Mouse (Mus musculus): ENCODE results near the gene Nanos3. TPM values are rescaled to one million over a fixed set of nuclear protein-coding genes. Genes with fewer than 3 reads are reported as not detected.

Nanos3 gene
- total and polyA plus RNA-seq, 3 experiments = not detected

- Histone ChIP-seq H3K27me3 (replicated peaks) (peaks cover 2% of the 10 kb centered on the region), H3K36me3 (replicated peaks in 1 of 2; ENCODE audit: control insufficient read depth in 1 of 2, insufficient read depth in 1 of 2, low read length in 1 of 2) (no peaks in the 10 kb centered on the region), H3K79me2 (replicated peaks; ENCODE audit: control insufficient read depth, extremely low read depth, insufficient read depth, poor library complexity, severe bottlenecking) (no peaks in the 10 kb centered on the region), H3K4me3 (replicated peaks in 1 of 3; ENCODE audit: low read depth in 2 of 3, low read length in 2 of 3, poor library complexity in 1 of 3) (peak overlapping the region; percentile 37 to 52 (median 46)), H3K9me3 (replicated peaks; ENCODE audit: low read length) (peaks cover 4% of the 10 kb centered on the region), H3K4me2 (ENCODE audit: insufficient read depth, low read depth, poor library complexity, severe bottlenecking) (peak overlapping the region; percentile 44), H3K4me1 (ENCODE audit: control insufficient read depth in 1 of 2, insufficient read depth in 2 of 2) (peaks cover 0 to 19% of the 10 kb centered on the region in 2 experiments; a peak in 2 of 4 replicates), H3K9ac (ENCODE audit: insufficient read depth, low read depth) (peak overlapping the region; percentile 15; the same call in 1 of the 2 replicates), H3K27ac (ENCODE audit: insufficient read depth, low read depth) (no peak overlapping the region)
- dilution Hi-C loops (cut with MboI; ENCODE audit: extremely low pct_ligation_motif_present, extremely low pct_unique_long_range_greater_than_20kb, low sequenced_read_pairs) = no loop called here
- DNase-seq (ENCODE audit: extremely low read depth) = peak; percentile 80
- in situ Hi-C loops (cut with MboI; ENCODE audit: low pct_ligation_motif_present, low pct_unique_long_range_greater_than_20kb, low sequenced_read_pairs) = loop anchor here (10.0 kb wide), 1 partner anchor 88 kb away; the partner anchor contains the start of gene Ccdc130
- TF ChIP-seq POLR2A (IDR thresholded peaks at IDR 0.05; ENCODE audit: low read depth, low read length) (no peak), SMC3 (IDR thresholded peaks at IDR 0.05; ENCODE audit: low read depth, low read length) (peak; percentile 94), ZKSCAN1 (IDR thresholded peaks at IDR 0.05; ENCODE audit: borderline replicate concordance, low read depth, low read length) (no peak), CTCF (conservative IDR thresholded peaks at IDR 0.05 in 1 of 2, IDR thresholded peaks at IDR 0.05 in 1 of 2; ENCODE audit: low read depth in 2 of 2, low read length in 2 of 2) (peak; percentile 94 to 97), BHLHE40 (IDR thresholded peaks at IDR 0.05; ENCODE audit: low read depth, low read length) (peak; percentile 26; the same call in 1 of the 2 replicates), GABPA (IDR thresholded peaks at IDR 0.05; ENCODE audit: insufficient replicate concordance, low read depth, low read length) (no peak), RAD21 (IDR thresholded peaks at IDR 0.05; ENCODE audit: low read depth, low read length) (peak; percentile 73), ZC3H11A (IDR thresholded peaks at IDR 0.05; ENCODE audit: low read depth, low read length) (peak; percentile 25; the same call in 1 of the 2 replicates), ELF1 (IDR thresholded peaks at IDR 0.05; ENCODE audit: low read depth, low read length) (peak; percentile 43; the same call in 1 of the 2 replicates), EP300 (IDR thresholded peaks at IDR 0.05; ENCODE audit: low read length) (0 out of 2 replicates have a peak, but pooled peaks have one; percentile 2), CHD1 (IDR thresholded peaks at IDR 0.05; ENCODE audit: low read depth, low read length) (no peak), HCFC1 (IDR thresholded peaks at IDR 0.05; ENCODE audit: low read depth, low read length) (peak; percentile 6; the same call in 1 of the 2 replicates), MXI1 (IDR thresholded peaks at IDR 0.05; ENCODE audit: low read depth, low read length) (no peak; the same call in 1 of the 2 replicates), MYC (IDR thresholded peaks at IDR 0.05; ENCODE audit: low read depth, low read length) (0 out of 2 replicates have a peak, but pooled peaks have one; percentile 7), RCOR1 (conservative IDR thresholded peaks at IDR 0.05; ENCODE audit: low read depth, low read length) (no peak), NELFE (IDR thresholded peaks at IDR 0.05; ENCODE audit: low read depth, low read length) (no peak; the same call in none of the 2 replicates), SIN3A (IDR thresholded peaks at IDR 0.05; ENCODE audit: low read length) (no peak), USF2 (conservative IDR thresholded peaks at IDR 0.05; ENCODE audit: low read depth, low read length) (no peak), POLR2AphosphoS2 (IDR thresholded peaks at IDR 0.05; ENCODE audit: low read depth, low read length) (no peak), KAT2A (IDR thresholded peaks at IDR 0.05; ENCODE audit: insufficient replicate concordance, low read length) (no peak), CHD2 (IDR thresholded peaks at IDR 0.05; ENCODE audit: low read length) (no peak)
Observed at GRCm38 (mm10) chr8:84187065-84187755, 2.2 kb upstream of the Nanos3 start.

All from CH12.LX (cell line).